Mouse (Mus musculus): ENCODE data around the gene Cntnap4.
"Not testable (repeated sequence)": the region's sequence is repeated elsewhere in the genome, so short reads cannot be mapped to it uniquely, and the experiment has no call there.

The Cntnap4 gene

GRCm38 (mm10) chr8:112730583-112731432 lies 161.0 kb downstream of the Cntnap4 start:
- DNase-seq (ENCODE audit: low read depth, low spot score) = no peak

GRCm38 (mm10) chr8:112735575-112735974 lies 165.7 kb downstream of the Cntnap4 start:
- DNase-seq (ENCODE audit: low read depth, low spot score) = no peak

- no peak for DNase-seq (ENCODE audit: low read depth, low spot score)
Observed at GRCm38 (mm10) chr8:112743331-112743730, 173.5 kb downstream of the Cntnap4 start.

- DNase-seq (ENCODE audit: low read depth, low spot score) = no peak
Observed at GRCm38 (mm10) chr8:112747296-112747695, 177.5 kb downstream of the Cntnap4 start.

- DNase-seq (ENCODE audit: low read depth, low spot score) = no peak
Observed at GRCm38 (mm10) chr8:112755171-112755570, 185.3 kb downstream of the Cntnap4 start.

GRCm38 (mm10) chr8:112803058-112803457 lies 233.2 kb downstream of the Cntnap4 start:
- DNase-seq (ENCODE audit: low read depth, low spot score) = no peak

- no peak for DNase-seq (ENCODE audit: low read depth, low spot score)
Observed at GRCm38 (mm10) chr8:112809382-112809781, 239.5 kb downstream of the Cntnap4 start.

- DNase-seq (ENCODE audit: low read depth, low spot score) = no peak
Observed at GRCm38 (mm10) chr8:112841057-112841456, 271.2 kb downstream of the Cntnap4 start.

- DNase-seq (ENCODE audit: low read depth, low spot score) = not testable (repeated sequence)
Observed at GRCm38 (mm10) chr8:112849541-112849940, 279.7 kb downstream of the Cntnap4 start.

- no peak for DNase-seq (ENCODE audit: low read depth, low spot score)
Observed at GRCm38 (mm10) chr8:112906458-112907112, 336.7 kb downstream of the Cntnap4 start.

- peak; percentile 20 for DNase-seq (ENCODE audit: low read depth, low spot score)
Observed at GRCm38 (mm10) chr8:112909527-112909926, 339.7 kb downstream of the Cntnap4 start.

- DNase-seq (ENCODE audit: low read depth, low spot score) = no peak
Observed at GRCm38 (mm10) chr8:112911422-112911821, 341.6 kb downstream of the Cntnap4 start.

- DNase-seq (ENCODE audit: low read depth, low spot score) = no peak
Observed at GRCm38 (mm10) chr8:112922151-112922550, 352.3 kb downstream of the Cntnap4 start.

- no peak for DNase-seq (ENCODE audit: low read depth, low spot score)
Observed at GRCm38 (mm10) chr8:112922789-112923188, 352.9 kb downstream of the Cntnap4 start.

Measured in WW6 (cell line).